Mouse (Mus musculus) adrenal gland, adult (tissue): ENCODE results near the gene Olfr96.
"Not testable (repeated sequence)": the region's sequence is repeated elsewhere in the genome, so short reads cannot be mapped to it uniquely, and the experiment has no call there.

Source experiments
- DNase-seq, 2 experiments: peaks; one replicate each; pipeline ENCODE4 v3.0.0; 2022 to 2023; ENCODE audit warnings: low spot score in 1 of 2; ENCODE audit not compliant: inconsistent age in 2 of 2

Olfr96 gene

GRCm38 (mm10) chr17:37219846-37220245 is at the start of gene Olfr96:
Gene Olfr96 (plus strand): TSS chr17:37220146.
- DNase-seq: no peak

GRCm38 (mm10) chr17:37185474-37185873 is 34.5 kb upstream of the Olfr96 start:
- no peak for DNase-seq

- DNase-seq: peak; percentile 46 to 88
These were observed 29.2 kb upstream of the Olfr96 start for GRCm38 (mm10) chr17:37190711-37191110.

DNA sequence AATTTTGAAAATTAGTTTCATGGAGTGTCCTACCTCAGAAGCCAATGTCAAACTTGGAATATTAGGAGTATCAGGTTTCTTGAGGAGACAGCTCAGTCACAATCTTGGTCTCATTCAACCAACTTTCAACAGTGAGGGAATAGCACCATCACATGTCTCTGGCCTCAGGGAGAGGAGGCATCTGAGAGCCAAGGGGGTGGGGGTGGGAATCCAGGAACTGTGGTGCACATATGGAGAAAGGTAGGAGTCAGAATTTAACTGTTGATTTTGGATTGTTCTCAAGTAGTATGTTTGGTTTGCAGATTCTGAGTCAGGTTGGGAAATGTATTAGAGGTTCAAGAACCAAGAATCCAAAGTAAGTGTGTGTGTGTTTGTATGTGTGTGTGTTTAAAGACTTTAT is 26.9 kb upstream of the Olfr96 start:
- no peak for DNase-seq

DNA sequence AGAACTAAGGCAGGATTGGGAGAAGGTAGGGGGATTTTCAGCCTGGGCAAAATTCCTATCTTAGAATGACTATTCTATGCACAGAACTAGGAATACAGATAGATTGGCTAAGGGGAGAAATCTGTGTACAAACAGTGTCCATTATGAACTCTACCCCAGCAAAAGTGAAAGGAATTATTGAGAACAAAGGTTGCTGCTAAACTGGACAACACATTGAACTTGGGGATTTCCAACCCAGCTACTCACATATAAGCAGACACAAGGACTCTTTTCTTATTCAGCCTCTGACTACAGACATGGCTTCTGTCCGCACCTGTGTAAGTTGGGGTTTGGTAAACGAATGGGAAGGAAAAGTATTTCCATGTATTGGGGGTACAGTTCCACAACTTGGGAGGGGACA is 26.3 kb upstream of the Olfr96 start, which contains the start of gene Ubd:
TSS of gene Ubd (plus strand) at position 237 of the 400 bp plus-strand sequence.
- no peak for DNase-seq

- peak; percentile 33 to 72 for DNase-seq
These were observed 25.2 kb upstream of the Olfr96 start for GRCm38 (mm10) chr17:37194782-37195181.

GRCm38 (mm10) chr17:37196845-37197724 is 22.9 kb upstream of the Olfr96 start:
- DNase-seq: peak; percentile 20 to 70

DNA sequence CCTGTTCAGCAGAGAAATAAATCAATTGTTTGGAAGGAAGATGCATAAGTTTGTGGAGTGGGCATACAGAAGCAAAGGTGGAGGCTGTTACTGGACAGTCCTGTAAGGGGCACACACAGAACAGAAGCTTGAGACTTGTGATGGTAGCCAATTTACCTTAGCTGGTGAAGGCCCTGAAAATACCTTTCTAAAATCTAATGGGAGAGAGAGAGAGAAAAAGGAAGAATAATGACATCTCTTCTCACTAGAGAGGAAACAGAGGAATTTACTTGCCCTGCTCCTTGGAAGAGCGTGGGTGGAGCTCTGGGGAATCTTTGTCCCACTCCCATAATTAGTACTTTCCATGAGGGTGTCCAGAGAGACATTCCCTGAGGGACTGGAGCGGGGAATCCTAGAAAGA is 19.1 kb upstream of the Olfr96 start, which contains the start of gene Olfr94:
TSS of gene Olfr94 (minus strand) at position 101 of the 400 bp plus-strand sequence.
- DNase-seq: no peak

DNA sequence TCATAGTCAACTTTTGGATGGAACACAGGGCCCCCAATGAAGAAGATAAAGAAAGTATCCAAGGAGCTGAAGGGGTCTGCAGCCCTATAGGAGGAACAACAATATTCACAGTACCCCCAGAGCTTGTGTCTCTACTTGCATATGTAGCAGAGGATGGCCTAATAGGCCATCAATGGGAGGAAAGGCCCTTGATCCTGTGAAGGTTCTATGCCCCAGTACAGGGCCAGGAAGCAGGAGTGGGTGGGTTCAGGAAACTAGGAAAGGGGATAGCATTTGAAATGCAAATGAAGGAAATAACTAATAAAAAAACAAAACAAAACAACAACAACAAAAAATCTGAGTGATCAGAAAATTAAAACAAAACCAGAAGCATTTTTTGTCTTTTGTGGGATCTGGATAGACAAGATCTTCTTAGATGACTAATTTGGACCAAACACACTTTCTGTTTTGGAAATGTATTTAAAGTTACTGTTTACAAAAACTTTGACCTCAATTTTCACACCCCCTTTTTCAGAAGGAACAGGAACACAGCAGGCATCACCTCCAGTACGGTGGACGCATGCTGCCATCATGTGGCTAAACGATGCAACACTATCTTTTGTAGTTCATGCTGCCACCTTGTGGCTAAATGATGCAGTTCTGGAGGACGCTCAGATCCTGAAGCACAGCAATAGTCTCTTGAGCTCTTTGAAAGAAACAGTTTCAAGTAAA is 16.6 kb upstream of the Olfr96 start:
- peak; percentile 73 to 93 for DNase-seq

DNA sequence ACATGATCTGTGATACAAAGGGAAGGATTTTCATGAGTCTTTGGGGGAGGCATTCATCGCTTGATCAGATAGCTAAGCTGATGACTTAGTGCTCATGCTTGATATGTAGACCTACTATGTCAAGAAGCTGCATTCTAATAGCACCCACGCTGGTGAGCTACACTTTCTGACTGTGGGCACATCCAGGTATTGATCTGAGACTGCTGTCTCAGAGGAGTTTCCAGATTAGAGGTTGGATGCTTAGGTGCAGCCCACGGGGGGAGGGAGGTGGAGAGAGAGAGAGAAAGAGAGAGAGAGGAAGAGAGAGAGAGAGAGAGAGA is 16.1 kb upstream of the Olfr96 start:
- no peak for DNase-seq

DNA sequence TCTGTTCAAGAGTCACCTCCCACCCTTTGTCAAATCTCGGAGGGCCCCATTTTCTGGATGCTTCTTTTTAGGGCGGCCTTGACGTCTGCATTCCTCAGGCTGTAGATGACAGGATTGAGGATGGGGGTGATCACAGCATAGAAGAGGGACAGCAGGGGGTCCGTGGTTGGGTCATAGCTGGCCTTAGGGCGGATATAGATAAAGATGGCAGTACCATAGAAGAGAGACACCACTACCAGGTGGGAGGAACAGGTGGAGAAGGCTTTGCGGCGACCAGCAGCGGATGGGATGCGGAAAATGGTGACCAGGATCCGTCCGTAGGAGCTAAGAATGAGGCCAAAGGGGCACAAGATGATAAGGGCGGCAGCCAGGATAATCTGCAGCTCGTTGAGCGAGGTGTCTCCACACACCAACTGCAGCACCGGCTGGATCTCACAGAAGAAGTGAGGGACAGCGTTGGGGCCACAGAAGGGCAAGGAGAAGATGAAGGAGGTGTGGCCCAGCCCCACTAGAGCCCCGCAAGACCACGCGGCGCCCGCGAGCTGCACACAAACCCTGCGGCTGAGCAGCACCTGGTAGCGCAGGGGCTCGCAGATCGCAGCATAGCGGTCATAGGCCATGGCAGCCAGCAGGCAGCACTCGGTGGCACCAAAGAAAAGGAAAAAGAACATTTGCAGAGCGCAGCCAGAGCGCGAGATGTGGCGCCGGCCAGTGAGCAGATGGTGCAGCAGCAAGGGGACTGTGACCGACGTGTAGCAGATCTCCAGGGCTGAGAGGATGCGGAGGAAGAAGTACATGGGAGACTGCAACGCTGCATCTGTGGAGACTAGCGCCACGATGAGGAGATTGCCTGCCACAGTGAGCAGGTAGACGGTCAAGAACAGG is 8.8 kb upstream of the Olfr96 start:
- DNase-seq: peak in 1 of 2 experiments; percentile 22

DNA sequence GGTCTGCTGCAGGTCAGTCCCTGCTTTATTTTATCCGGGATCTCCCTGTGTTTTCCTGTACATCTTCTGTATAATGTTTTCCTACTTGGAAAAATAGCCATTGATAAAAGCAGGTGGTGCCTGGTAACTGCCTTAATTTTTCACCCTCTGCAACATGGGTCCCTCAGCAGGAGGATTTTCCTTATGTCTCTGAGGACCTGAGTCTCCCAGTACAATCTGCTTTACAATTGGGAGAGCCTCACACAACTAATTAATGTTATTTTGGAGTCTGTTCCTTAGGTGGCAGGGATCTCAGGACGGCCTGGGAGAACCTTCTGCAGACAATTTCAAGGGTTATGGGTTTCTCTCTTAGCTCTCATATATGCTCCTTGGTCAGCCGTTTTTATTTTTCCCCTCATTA is 6.9 kb upstream of the Olfr96 start, which contains the start of gene Olfr95:
TSS of gene Olfr95 (minus strand) at position 101 of the 400 bp plus-strand sequence.
- DNase-seq: no peak

- DNase-seq: peak in 1 of 2 experiments; percentile 57
These were observed 1.5 kb upstream of the Olfr96 start for GRCm38 (mm10) chr17:37218486-37218885.

DNA sequence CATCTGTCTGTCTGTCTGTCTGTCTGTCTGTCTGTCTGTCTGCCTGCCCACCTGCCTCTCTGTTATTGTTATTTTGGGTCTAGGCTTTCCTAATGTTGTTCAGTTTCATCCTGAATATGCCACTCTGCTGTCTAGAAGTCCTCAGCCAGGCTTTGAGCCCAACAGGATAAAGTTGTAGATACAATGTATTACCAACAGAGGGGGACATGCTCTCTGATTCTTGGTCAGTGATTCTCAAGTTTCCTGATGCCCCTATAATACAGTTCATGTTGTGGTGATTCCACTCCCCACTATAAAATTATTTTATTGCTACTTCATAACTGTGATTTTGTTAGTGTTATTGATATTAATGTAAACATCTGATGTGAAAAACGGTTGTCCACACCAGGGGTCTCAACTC is 1.9 kb downstream of the Olfr96 start:
- DNase-seq: no peak

GRCm38 (mm10) chr17:37237230-37237629 is 17.3 kb downstream of the Olfr96 start, which contains the start of gene Olfr97:
Gene Olfr97 (minus strand): TSS chr17:37237330.
- not testable (repeated sequence) for DNase-seq

GRCm38 (mm10) chr17:37242198-37242597 is 22.3 kb downstream of the Olfr96 start:
- DNase-seq: no peak

DNA sequence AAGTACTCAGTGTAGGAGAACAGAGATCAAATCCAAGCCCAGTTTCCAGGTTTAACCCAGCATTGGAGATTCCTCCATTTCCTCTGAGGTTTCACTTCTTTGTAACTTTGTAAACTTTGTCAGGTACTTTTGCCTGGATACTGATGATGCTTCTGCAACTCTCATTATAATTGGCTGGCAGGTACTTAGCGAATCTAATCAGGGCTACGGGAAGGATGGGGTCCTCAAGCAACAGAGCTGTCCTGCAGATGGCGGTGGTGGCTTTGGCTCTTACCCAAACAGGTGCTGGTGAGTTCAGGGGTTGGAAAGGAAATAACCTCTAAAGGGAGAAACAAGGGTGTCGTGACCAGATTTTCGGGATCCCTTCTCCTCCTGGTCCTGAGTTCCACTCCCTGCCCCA is 26.8 kb downstream of the Olfr96 start:
- DNase-seq: peak; percentile 32 to 86

GRCm38 (mm10) chr17:37249460-37249859 is 29.5 kb downstream of the Olfr96 start:
- DNase-seq: no peak

- peak in 1 of 2 experiments; percentile 69 for DNase-seq
These were observed 30.6 kb downstream of the Olfr96 start for GRCm38 (mm10) chr17:37250544-37250943.

GRCm38 (mm10) chr17:37263626-37264025 is 43.7 kb downstream of the Olfr96 start, which contains the start of gene Olfr98:
Gene Olfr98 (minus strand): TSS chr17:37263749.
- no peak for DNase-seq
